Mouse (Mus musculus): ENCODE results near the gene Tnfrsf9. TPM values are rescaled to one million over a fixed set of nuclear protein-coding genes. Genes with fewer than 3 reads are reported as not detected.

The Tnfrsf9 gene
- total and polyA plus RNA-seq, 2 experiments from 2014 or later: 0.19 to 0.36 TPM

- ATAC-seq (no peak), DNase-seq (no peak)
- Histone ChIP-seq H3K27ac (ENCODE audit: low read depth, low read length) (no peak overlapping the region), H3K36me3 (ENCODE audit: insufficient read depth) (no peaks in the 10 kb centered on the region), H3K4me1 (ENCODE audit: insufficient read depth) (no peaks in the 10 kb centered on the region), H3K9me3 (ENCODE audit: low read length) (no peaks in the 10 kb centered on the region), H3K4me2 (ENCODE audit: low read depth) (no peak overlapping the region), H3K27me3 (ENCODE audit: insufficient read depth, low read length) (no peaks in the 10 kb centered on the region), H3K4me3 (ENCODE audit: low read depth, low read length) (no peak overlapping the region), H3K9ac (no peak overlapping the region)
- no peak for TF ChIP-seq CTCF (IDR thresholded peaks at IDR 0.05; ENCODE audit: low read depth)
- WGBS: 80% methylated on average over 9 of the region's 9 CpGs
Measured at GRCm38 (mm10) chr4:150979455-150979854, 65.1 kb downstream of the Tnfrsf9 start.

GRCm38 (mm10) chr4:150980153-150980552, 65.8 kb downstream of the Tnfrsf9 start:
- 84% methylated on average over 5 of the region's 5 CpGs for WGBS
- Histone ChIP-seq H3K4me2 (ENCODE audit: low read depth) (no peak overlapping the region), H3K9me3 (ENCODE audit: low read length) (no peaks in the 10 kb centered on the region), H3K27ac (ENCODE audit: low read depth, low read length) (no peak overlapping the region), H3K4me3 (ENCODE audit: low read depth, low read length) (no peak overlapping the region), H3K4me1 (ENCODE audit: insufficient read depth) (no peaks in the 10 kb centered on the region), H3K27me3 (ENCODE audit: insufficient read depth, low read length) (no peaks in the 10 kb centered on the region), H3K36me3 (ENCODE audit: insufficient read depth) (no peaks in the 10 kb centered on the region), H3K9ac (no peak overlapping the region)
- TF ChIP-seq CTCF (IDR thresholded peaks at IDR 0.05; ENCODE audit: low read depth): no peak
- DNase-seq: no peak
- ATAC-seq: no peak

- WGBS: 55% methylated on average over 6 of the region's 6 CpGs
- no peaks in the 10 kb centered on the region for H3K9me3 ChIP-seq (ENCODE audit: low read length)
- no peaks in the 10 kb centered on the region for H3K4me1 ChIP-seq (ENCODE audit: insufficient read depth)
- no peak overlapping the region for H3K4me3 ChIP-seq (ENCODE audit: low read depth, low read length)
- ATAC-seq: no peak
- peak; percentile 46 for TF ChIP-seq CTCF (IDR thresholded peaks at IDR 0.05; ENCODE audit: low read depth)
- no peaks in the 10 kb centered on the region for H3K36me3 ChIP-seq (ENCODE audit: insufficient read depth)
- no peak overlapping the region for H3K9ac ChIP-seq
- no peak overlapping the region for H3K27ac ChIP-seq (ENCODE audit: low read depth, low read length)
- H3K4me2 ChIP-seq (ENCODE audit: low read depth): no peak overlapping the region
- no peak for DNase-seq
- no peaks in the 10 kb centered on the region for H3K27me3 ChIP-seq (ENCODE audit: insufficient read depth, low read length)
Measured at GRCm38 (mm10) chr4:150990148-150990547, 75.8 kb downstream of the Tnfrsf9 start.

Other genes with a start within 250 kb of the Tnfrsf9 start
- gene Errfi1, start 60.6 kb upstream of the Tnfrsf9 start, total RNA-seq (2014; rRNA removed): 22.3 and 34.9 TPM in 2 replicates
- 16.5 and 17.2 TPM in 2 replicates for gene Errfi1, start 60.6 kb upstream of the Tnfrsf9 start, polyA plus RNA-seq (2015; fragmentation: Nextera tagmentation; extraction: Ambion mirVana)
- 197 and 258 TPM in 2 replicates for gene Park7, start 125 bp upstream of the Tnfrsf9 start, total RNA-seq (2014; rRNA removed)
- 439 and 481 TPM in 2 replicates for gene Park7, start 125 bp upstream of the Tnfrsf9 start, polyA plus RNA-seq (2015; fragmentation: Nextera tagmentation; extraction: Ambion mirVana)
- not detected in 2 replicates for gene Uts2, start 82.5 kb downstream of the Tnfrsf9 start, total RNA-seq (2014; rRNA removed)
- gene Uts2, start 82.5 kb downstream of the Tnfrsf9 start, polyA plus RNA-seq (2015; fragmentation: Nextera tagmentation; extraction: Ambion mirVana): not detected in 2 replicates
- 3.3 and 6.9 TPM in 2 replicates for gene Per3, start 130.1 kb downstream of the Tnfrsf9 start, total RNA-seq (2014; rRNA removed)
- 2.9 and 3.0 TPM in 2 replicates for gene Per3, start 130.1 kb downstream of the Tnfrsf9 start, polyA plus RNA-seq (2015; fragmentation: Nextera tagmentation; extraction: Ambion mirVana)
- gene Vamp3, start 143.4 kb downstream of the Tnfrsf9 start, total RNA-seq (2014; rRNA removed): 37.9 and 47.1 TPM in 2 replicates
- gene Vamp3, start 143.4 kb downstream of the Tnfrsf9 start, polyA plus RNA-seq (2015; fragmentation: Nextera tagmentation; extraction: Ambion mirVana): 39.2 and 48.8 TPM in 2 replicates
- gene Gm13090, start 175.0 kb downstream of the Tnfrsf9 start, total RNA-seq (2014; rRNA removed): not detected in 2 replicates
- not detected in 2 replicates for gene Gm13090, start 175.0 kb downstream of the Tnfrsf9 start, polyA plus RNA-seq (2015; fragmentation: Nextera tagmentation; extraction: Ambion mirVana)

All from forebrain, postnatal 0 days (tissue).